Mouse (Mus musculus) erythroblast, embryonic 14.5 days (primary cell): Measurements from ENCODE around the gene Abhd15.

ENCODE experiments used
- GATA1 ChIP-seq: IDR thresholded peaks from 2 replicates; pipeline ENCODE4 v1.6.1; 2012; ENCODE audit warnings: low read length, inconsistent platforms, mixed read lengths
- TAL1 ChIP-seq: IDR thresholded peaks from 3 replicates; pipeline ENCODE4 v1.6.1; 2012; ENCODE audit warnings: low read length, inconsistent platforms, mixed read lengths

GRCm38 (mm10) chr11:77468397-77468796 lies 46.5 kb upstream of the Abhd15 start:
- no peak for TF ChIP-seq GATA1
- no peak for TF ChIP-seq TAL1
